Mouse (Mus musculus): ENCODE results near the gene Cdc42bpg.

DNA sequence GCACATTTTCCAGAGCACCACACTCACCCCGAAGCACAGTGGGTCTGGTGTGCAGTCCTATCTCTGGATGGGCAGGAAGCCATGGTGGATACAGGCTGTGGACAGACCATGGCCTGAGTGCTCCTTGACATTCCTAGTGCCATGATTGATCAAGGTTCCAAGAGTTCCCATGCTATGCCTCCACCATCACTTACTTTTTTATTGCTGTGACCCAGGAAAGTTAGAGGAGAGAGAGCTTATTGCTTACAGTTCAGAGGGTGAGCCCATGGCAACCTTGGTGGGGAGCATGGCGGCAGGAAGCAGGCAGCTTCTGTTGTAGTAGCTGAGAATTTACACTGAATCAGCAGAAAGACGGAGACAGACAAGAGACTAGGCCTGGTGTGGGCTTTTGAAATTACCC, 55.0 kb downstream of the Cdc42bpg start:
- TF ChIP-seq CTCF (IDR thresholded peaks at IDR 0.05; ENCODE audit: low read depth, low read length) (no peak), POLR2A (IDR thresholded peaks at IDR 0.05; ENCODE audit: insufficient read depth, low read length) (no peak)

Measured in ES-Bruce4 (cell line).